Mouse (Mus musculus) forebrain, embryonic 10.5 days (tissue): Measurements from ENCODE around the gene Tom1l1. TPM values are rescaled to one million over a fixed set of nuclear protein-coding genes. Genes with fewer than 3 reads are reported as not detected.

ENCODE experiments used
- DNase-seq: peaks from one replicate; pipeline ENCODE4 v3.0.0-alpha.2; 2017; ENCODE audit warnings: low spot score; ENCODE audit errors: extremely low spot score
- H3K27ac ChIP-seq: fragments of 300-500 bp; sonication (generic); 2 replicates; pipeline ENCODE4 v1.5.1; 2016; ENCODE audit warnings: mild to moderate bottlenecking
- H3K27me3 ChIP-seq: fragments of 300-500 bp; sonication (generic); 2 replicates; pipeline ENCODE4 v1.6.1; 2016; ENCODE audit warnings: mild to moderate bottlenecking; ENCODE audit not compliant: poor library complexity, severe bottlenecking
- H3K36me3 ChIP-seq: fragments of 300-500 bp; sonication (generic); replicated peaks from 2 replicates; pipeline ENCODE4 v1.6.1; 2016; ENCODE audit warnings: mild to moderate bottlenecking, moderate library complexity
- H3K4me1 ChIP-seq: fragments of 300-500 bp; sonication (generic); 2 replicates; pipeline ENCODE4 v1.6.1; 2016
- H3K4me3 ChIP-seq: fragments of 300-500 bp; sonication (generic); 2 replicates; pipeline ENCODE4 v1.5.1; 2016; ENCODE audit warnings: mild to moderate bottlenecking, moderate library complexity
- H3K9me3 ChIP-seq: fragments of 300-500 bp; sonication (generic); 2 replicates; pipeline ENCODE4 v1.6.1; 2016; ENCODE audit warnings: mild to moderate bottlenecking, moderate library complexity
- WGBS: fragments of 180-500 bp; shearing (Covaris S2); methylation state at CpG from one replicate; pipeline ENCODE4 v1.1.7; 2016; 5-methylcytosine and 5-hydroxymethylcytosine counted together
- polyA plus RNA-seq: library from polyadenylated mRNA; unstranded; fragments of >200 nt; fragmentation: Nextera tagmentation; extraction: Ambion mirVana; gene quantifications from 2 replicates; pipeline ENCODE4 v1.2.1, GENCODE M21; 2016

The Tom1l1 gene
- polyA plus RNA-seq, 1 experiment from 2014 or later, result 19.6 TPM

GRCm38 (mm10) chr11:90664345-90664986 is 23.7 kb downstream of the Tom1l1 start:
- Histone ChIP-seq H3K4me1 (peaks cover 39% of the 10 kb centered on the region), H3K36me3 (peaks cover 29% of the 10 kb centered on the region), H3K9me3 (no peaks in the 10 kb centered on the region), H3K27ac (peak overlapping the region; percentile 79), H3K4me3 (no peak overlapping the region), H3K27me3 (no peaks in the 10 kb centered on the region)
- 37% methylated on average over 8 of the region's 8 CpGs for WGBS
- DNase-seq, result peak; percentile 25

- no peak for DNase-seq
- Histone ChIP-seq H3K9me3 (no peaks in the 10 kb centered on the region), H3K4me1 (peaks cover 39% of the 10 kb centered on the region), H3K27ac (peak overlapping the region; percentile 79), H3K27me3 (no peaks in the 10 kb centered on the region), H3K4me3 (no peak overlapping the region), H3K36me3 (peaks cover 31% of the 10 kb centered on the region)
- WGBS, result 34% methylated on average over 5 of the region's 5 CpGs
Measured at GRCm38 (mm10) chr11:90663618-90664297, 24.4 kb downstream of the Tom1l1 start.

- WGBS, result 84% methylated on average over 3 of the region's 3 CpGs
- Histone ChIP-seq H3K4me3 (no peak overlapping the region), H3K27me3 (no peaks in the 10 kb centered on the region), H3K9me3 (no peaks in the 10 kb centered on the region), H3K36me3 (peaks cover 25% of the 10 kb centered on the region), H3K27ac (peak overlapping the region; percentile 30; the same call in 1 of the 2 replicates), H3K4me1 (peaks cover 39% of the 10 kb centered on the region)
- DNase-seq, result no peak
Measured at GRCm38 (mm10) chr11:90663052-90663451, 25.1 kb downstream of the Tom1l1 start.

- Histone ChIP-seq H3K36me3 (peaks cover 47% of the 10 kb centered on the region), H3K27ac (no peak overlapping the region), H3K27me3 (no peaks in the 10 kb centered on the region), H3K4me3 (no peak overlapping the region), H3K4me1 (peaks cover 29% of the 10 kb centered on the region), H3K9me3 (no peaks in the 10 kb centered on the region)
- no peak for DNase-seq
- 88% methylated on average over 4 of the region's 4 CpGs for WGBS
Measured at GRCm38 (mm10) chr11:90660662-90661061, 27.5 kb downstream of the Tom1l1 start.

- no peaks in the 10 kb centered on the region for H3K4me1 ChIP-seq
- H3K36me3 ChIP-seq, result peaks cover 64% of the 10 kb centered on the region
- H3K27me3 ChIP-seq, result no peaks in the 10 kb centered on the region
- no peak overlapping the region for H3K27ac ChIP-seq
- no peak overlapping the region for H3K4me3 ChIP-seq
- DNase-seq, result no peak
- WGBS, result 92% methylated on average over 12 of the region's 12 CpGs
- H3K9me3 ChIP-seq, result no peaks in the 10 kb centered on the region
Measured at GRCm38 (mm10) chr11:90657527-90657926, 30.6 kb downstream of the Tom1l1 start.

- Histone ChIP-seq H3K4me3 (no peak overlapping the region), H3K27me3 (no peaks in the 10 kb centered on the region), H3K27ac (no peak overlapping the region), H3K9me3 (no peaks in the 10 kb centered on the region), H3K36me3 (peaks cover 84% of the 10 kb centered on the region), H3K4me1 (no peaks in the 10 kb centered on the region)
- DNase-seq, result no peak
- WGBS, result 89% methylated on average over 4 of the region's 4 CpGs
Measured at GRCm38 (mm10) chr11:90652603-90653002, 35.6 kb downstream of the Tom1l1 start.

- peaks cover 85% of the 10 kb centered on the region for H3K36me3 ChIP-seq
- no peaks in the 10 kb centered on the region for H3K27me3 ChIP-seq
- no peaks in the 10 kb centered on the region for H3K4me1 ChIP-seq
- no peak overlapping the region for H3K27ac ChIP-seq
- no peaks in the 10 kb centered on the region for H3K9me3 ChIP-seq
- 87% methylated on average over 9 of the region's 9 CpGs for WGBS
- no peak for DNase-seq
- H3K4me3 ChIP-seq, result no peak overlapping the region
Measured at GRCm38 (mm10) chr11:90650231-90650885, 37.8 kb downstream of the Tom1l1 start.

GRCm38 (mm10) chr11:90649777-90650176 is 38.4 kb downstream of the Tom1l1 start:
- Histone ChIP-seq H3K9me3 (no peaks in the 10 kb centered on the region), H3K4me1 (no peaks in the 10 kb centered on the region), H3K4me3 (no peak overlapping the region), H3K27ac (no peak overlapping the region), H3K36me3 (peaks cover 87% of the 10 kb centered on the region), H3K27me3 (no peaks in the 10 kb centered on the region)
- 96% methylated on average over 6 of the region's 6 CpGs for WGBS
- no peak for DNase-seq

- peaks cover 38% of the 10 kb centered on the region for H3K36me3 ChIP-seq
- H3K9me3 ChIP-seq, result no peaks in the 10 kb centered on the region
- peak overlapping the region; percentile 88 for H3K4me3 ChIP-seq
- DNase-seq, result no peak
- H3K27ac ChIP-seq, result peak overlapping the region; percentile 99
- under 1% methylated on average over 53 of the region's 54 CpGs for WGBS
- H3K27me3 ChIP-seq, result no peaks in the 10 kb centered on the region
- peaks cover 29% of the 10 kb centered on the region for H3K4me1 ChIP-seq
Measured at GRCm38 (mm10) chr11:90638312-90638830, 49.8 kb downstream of the Tom1l1 start.

GRCm38 (mm10) chr11:90637440-90638311 is 50.5 kb downstream of the Tom1l1 start, which contains the start of the genes Stxbp4 and Cox11:
Gene Stxbp4 (minus strand): TSS chr11:90638084.
Gene Cox11 (plus strand): TSS chr11:90638173.
- peak within 1 kb of the TSS; percentile 99 for H3K27ac ChIP-seq
- under 1% methylated on average over 48 of the region's 48 CpGs for WGBS

GRCm38 (mm10) chr11:90634661-90635060 is 53.5 kb downstream of the Tom1l1 start:
- no peaks in the 10 kb centered on the region for H3K27me3 ChIP-seq
- DNase-seq, result no peak
- H3K4me1 ChIP-seq, result peaks cover 26% of the 10 kb centered on the region
- WGBS, result 92% methylated on average over 3 of the region's 3 CpGs
- H3K9me3 ChIP-seq, result no peaks in the 10 kb centered on the region
- H3K36me3 ChIP-seq, result peaks cover 18% of the 10 kb centered on the region
- H3K27ac ChIP-seq, result no peak overlapping the region
- H3K4me3 ChIP-seq, result no peak overlapping the region

More at GRCm38 (mm10) chr11:90637440-90638311, 50.5 kb downstream of the Tom1l1 start, which contains the start of the genes Stxbp4 and Cox11:
- Histone ChIP-seq H3K4me1 (peaks cover 29% of the 10 kb centered on the region), H3K9me3 (no peaks in the 10 kb centered on the region), H3K27me3 (no peaks in the 10 kb centered on the region), H3K4me3 (peak within 1 kb of the TSS; percentile 88), H3K36me3 (peaks cover 31% of the 10 kb centered on the region)
- DNase-seq, result peak; percentile 94

- Histone ChIP-seq H3K27ac (no peak overlapping the region), H3K27me3 (no peaks in the 10 kb centered on the region), H3K9me3 (no peaks in the 10 kb centered on the region), H3K4me1 (peaks cover 16% of the 10 kb centered on the region), H3K4me3 (no peak overlapping the region), H3K36me3 (peaks cover 23% of the 10 kb centered on the region)
- 94% methylated on average over 2 of the region's 2 CpGs for WGBS
- DNase-seq, result no peak
Measured at GRCm38 (mm10) chr11:90632480-90632879, 55.7 kb downstream of the Tom1l1 start.
